Mouse (Mus musculus) liver, postnatal 0 days (tissue): ENCODE measurements around the gene Limd1.

ENCODE experiments used
- CTCF ChIP-seq: sonication (generic); IDR thresholded peaks from 2 replicates; pipeline ENCODE4 v1.5.1; 2016; ENCODE audit warnings: antibody characterized with exemption, low read depth
- EP300 ChIP-seq: IDR thresholded peaks from 2 replicates; pipeline ENCODE4 v1.6.1; 2016; ENCODE audit warnings: antibody characterized with exemption, low read depth, mild to moderate bottlenecking

GRCm38 (mm10) chr9:123536613-123537012 lies 58.1 kb downstream of the Limd1 start:
- TF ChIP-seq CTCF: no peak
- no peak for TF ChIP-seq EP300
